Mouse (Mus musculus): ENCODE data around the gene Otop2. TPM values are rescaled to one million over a fixed set of nuclear protein-coding genes. Genes with fewer than 3 reads are reported as not detected.
A peak's percentile ranks its signal among the peaks of the same experiment; 100 is the strongest.

Otop2 gene
- polyA plus RNA-seq, 2 experiments = not detected

DNA sequence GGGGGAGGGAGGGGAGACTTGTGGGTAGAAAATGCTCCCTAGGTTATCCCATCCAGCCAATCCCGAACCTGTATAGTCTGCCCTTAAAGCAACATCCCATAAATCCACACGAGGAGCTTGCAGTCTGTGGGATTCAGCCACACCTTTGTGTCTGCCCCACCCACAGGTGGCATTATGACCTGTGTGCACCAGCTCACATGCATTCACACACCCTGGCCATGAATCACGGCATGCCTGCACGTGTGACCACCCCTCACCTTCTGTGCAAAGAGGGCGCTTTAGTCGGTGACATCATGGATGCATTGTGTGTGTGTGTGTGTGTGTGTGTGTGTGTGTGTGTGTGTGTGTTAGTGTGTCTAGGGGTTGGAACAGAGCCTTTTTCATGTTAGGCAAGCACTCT is 34.9 kb downstream of the Otop2 start:
- no peak for DNase-seq (ENCODE audit: low read depth in 3 of 3, low spot score in 3 of 3)
- H3K27me3 ChIP-seq (ENCODE audit: control insufficient read depth, insufficient read depth, low read length) = peaks cover 5% of the 10 kb centered on the region; the same call in 1 of the 2 replicates
- TF ChIP-seq CTCF (IDR thresholded peaks at IDR 0.05; ENCODE audit: low read depth) (no peak), EP300 (IDR thresholded peaks at IDR 0.05; ENCODE audit: low read depth) (no peak)
- H3K27ac ChIP-seq = no peak overlapping the region
- H3K4me3 ChIP-seq (ENCODE audit: insufficient read depth in 1 of 2, low read depth in 2 of 2, low read length in 2 of 2) = no peak overlapping the region
- WGBS (ENCODE audit: insufficient replicate concordance) = 50% methylated on average over 6 of the region's 6 CpGs
- no peaks in the 10 kb centered on the region for H3K36me3 ChIP-seq (replicated peaks; ENCODE audit: control insufficient read depth, insufficient read depth, low read depth)
- no peak overlapping the region for H3K9ac ChIP-seq (replicated peaks)
- ATAC-seq (ENCODE audit: insufficient read depth) = no peak
- H3K4me2 ChIP-seq (ENCODE audit: low read depth) = no peak overlapping the region
- no peaks in the 10 kb centered on the region for H3K9me3 ChIP-seq (ENCODE audit: control insufficient read depth, low read length)
- no peaks in the 10 kb centered on the region for H3K4me1 ChIP-seq (replicated peaks; ENCODE audit: control insufficient read depth in 2 of 2, insufficient read depth in 2 of 2, low read length in 1 of 2)

DNA sequence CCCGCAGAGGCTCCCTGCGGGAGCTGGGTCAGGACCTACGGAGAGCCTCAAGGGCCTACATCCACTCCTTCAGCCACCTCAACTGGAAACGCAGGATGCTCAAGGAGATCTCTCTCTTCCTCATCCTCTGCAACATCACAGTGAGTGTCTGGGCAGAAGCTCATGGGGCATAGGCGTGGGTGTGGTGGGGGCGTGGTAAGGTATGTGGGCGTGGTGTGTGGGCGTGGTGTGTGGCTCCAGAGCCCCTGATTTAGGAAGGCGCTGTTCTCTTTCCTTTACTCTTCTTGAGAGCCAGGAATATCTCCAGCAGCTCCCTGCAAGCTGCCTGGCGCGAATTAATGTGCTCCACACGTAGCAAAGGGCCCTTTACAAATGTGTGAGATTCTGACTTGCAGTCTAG is 38.0 kb downstream of the Otop2 start:
- peaks cover 5% of the 10 kb centered on the region; the same call in 1 of the 2 replicates for H3K27me3 ChIP-seq (ENCODE audit: control insufficient read depth, insufficient read depth, low read length)
- H3K4me2 ChIP-seq (ENCODE audit: low read depth) = no peak overlapping the region
- no peak overlapping the region for H3K9ac ChIP-seq (replicated peaks)
- no peaks in the 10 kb centered on the region for H3K9me3 ChIP-seq (ENCODE audit: control insufficient read depth, low read length)
- H3K4me3 ChIP-seq (ENCODE audit: insufficient read depth in 1 of 2, low read depth in 2 of 2, low read length in 2 of 2) = no peak overlapping the region
- no peak for TF ChIP-seq EP300 (IDR thresholded peaks at IDR 0.05; ENCODE audit: low read depth)
- TF ChIP-seq CTCF (IDR thresholded peaks at IDR 0.05; ENCODE audit: low read depth) = no peak
- no peak for ATAC-seq (ENCODE audit: insufficient read depth)
- 10% methylated on average over 12 of the region's 12 CpGs for WGBS (ENCODE audit: insufficient replicate concordance)
- H3K27ac ChIP-seq = no peak overlapping the region
- DNase-seq (ENCODE audit: low read depth in 3 of 3, low spot score in 3 of 3) = no peak
- H3K4me1 ChIP-seq (replicated peaks; ENCODE audit: control insufficient read depth in 2 of 2, insufficient read depth in 2 of 2, low read length in 1 of 2) = no peaks in the 10 kb centered on the region
- no peaks in the 10 kb centered on the region for H3K36me3 ChIP-seq (replicated peaks; ENCODE audit: control insufficient read depth, insufficient read depth, low read depth)

DNA sequence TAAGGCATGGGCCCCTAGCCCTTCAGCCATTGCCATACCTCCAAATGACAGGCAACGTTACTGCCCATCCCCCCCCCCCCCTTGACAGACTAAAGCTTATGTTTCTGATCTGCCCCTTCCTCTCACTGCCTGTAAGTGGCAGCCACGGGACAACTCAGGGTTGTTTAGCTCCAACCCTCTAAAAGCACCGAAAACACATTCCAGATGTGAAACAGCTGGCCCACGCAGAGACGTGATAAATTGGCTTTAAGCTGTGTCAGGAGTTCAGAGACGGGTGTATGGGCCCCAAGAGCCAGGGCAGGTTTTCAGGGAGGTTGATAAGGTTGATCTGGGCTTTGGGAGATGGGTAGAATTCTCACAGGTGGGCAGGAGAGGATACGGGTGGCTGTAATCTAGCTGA is 38.6 kb downstream of the Otop2 start:
- no peak for ATAC-seq (ENCODE audit: insufficient read depth)

DNA sequence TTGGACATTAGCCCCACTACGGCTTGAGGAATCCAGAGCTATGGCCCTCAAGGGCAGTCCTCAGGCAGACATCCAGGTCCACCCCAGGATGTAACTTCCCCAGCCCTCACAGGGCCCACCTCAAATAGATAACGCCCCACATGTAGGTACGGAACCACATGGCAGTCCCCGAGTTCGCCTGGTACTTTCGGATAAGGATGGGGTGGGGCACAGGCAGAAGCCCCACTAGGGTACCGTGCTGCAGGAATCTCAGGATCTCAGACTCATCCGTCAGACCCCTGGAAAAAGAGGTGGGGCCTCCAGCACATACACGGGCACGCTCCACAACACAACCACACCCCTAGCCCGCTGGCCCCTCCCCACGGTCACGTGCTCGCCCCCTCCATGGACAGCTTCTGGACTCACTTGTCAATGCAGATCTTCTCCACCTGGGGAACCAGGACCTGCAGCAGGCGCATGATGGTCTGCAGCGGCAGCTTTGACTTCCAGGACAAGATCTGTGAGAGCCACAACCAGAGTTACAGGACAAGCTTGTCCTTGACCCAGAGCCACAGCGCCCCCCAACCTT is 41.8 kb downstream of the Otop2 start:
- 34% methylated on average over 17 of the region's 17 CpGs for WGBS (ENCODE audit: insufficient replicate concordance)
- Histone ChIP-seq H3K4me2 (ENCODE audit: low read depth) (no peak overlapping the region), H3K4me3 (ENCODE audit: insufficient read depth in 1 of 2, low read depth in 2 of 2, low read length in 2 of 2) (no peak overlapping the region)

More for the DNA sequence above, 38.6 kb downstream of the Otop2 start:
- no peak overlapping the region for H3K27ac ChIP-seq
- H3K36me3 ChIP-seq (replicated peaks; ENCODE audit: control insufficient read depth, insufficient read depth, low read depth) = no peaks in the 10 kb centered on the region
- H3K27me3 ChIP-seq (ENCODE audit: control insufficient read depth, insufficient read depth, low read length) = peaks cover 5% of the 10 kb centered on the region; the same call in 1 of the 2 replicates
- H3K4me2 ChIP-seq (ENCODE audit: low read depth) = no peak overlapping the region
- H3K4me3 ChIP-seq (ENCODE audit: insufficient read depth in 1 of 2, low read depth in 2 of 2, low read length in 2 of 2) = no peak overlapping the region
- H3K4me1 ChIP-seq (replicated peaks; ENCODE audit: control insufficient read depth in 2 of 2, insufficient read depth in 2 of 2, low read length in 1 of 2) = no peaks in the 10 kb centered on the region
- no peak overlapping the region for H3K9ac ChIP-seq (replicated peaks)
- TF ChIP-seq EP300 (IDR thresholded peaks at IDR 0.05; ENCODE audit: low read depth) = no peak
- no peak for TF ChIP-seq CTCF (IDR thresholded peaks at IDR 0.05; ENCODE audit: low read depth)
- WGBS (ENCODE audit: insufficient replicate concordance) = 33% methylated on average over 7 of the region's 7 CpGs
- DNase-seq (ENCODE audit: low read depth in 3 of 3, low spot score in 3 of 3) = no peak
- H3K9me3 ChIP-seq (ENCODE audit: control insufficient read depth, low read length) = no peaks in the 10 kb centered on the region

DNA sequence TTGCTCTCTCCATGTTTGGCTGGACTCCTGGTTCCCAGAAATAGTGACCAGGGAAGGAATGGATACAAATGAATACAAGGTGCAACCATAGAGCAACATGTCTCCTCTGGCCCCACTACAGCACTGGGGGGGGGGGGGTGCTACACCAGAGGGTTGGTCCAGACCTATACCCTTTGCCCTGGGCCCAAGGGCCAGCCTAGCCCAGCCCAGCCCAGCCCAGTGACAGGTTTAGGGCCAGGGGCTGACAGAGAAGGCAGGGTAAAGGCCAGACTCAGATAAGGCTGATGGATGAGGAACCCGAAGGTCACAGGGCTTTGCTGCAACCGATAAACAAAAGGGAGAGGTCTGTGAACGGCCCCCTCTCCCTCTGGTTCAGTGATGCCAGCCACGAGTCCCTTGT is 43.0 kb downstream of the Otop2 start:
- Histone ChIP-seq H3K4me2 (ENCODE audit: low read depth) (no peak overlapping the region), H3K4me3 (ENCODE audit: insufficient read depth in 1 of 2, low read depth in 2 of 2, low read length in 2 of 2) (no peak overlapping the region), H3K27me3 (ENCODE audit: control insufficient read depth, insufficient read depth, low read length) (no peaks in the 10 kb centered on the region; the same call in 1 of the 2 replicates), H3K36me3 (replicated peaks; ENCODE audit: control insufficient read depth, insufficient read depth, low read depth) (no peaks in the 10 kb centered on the region), H3K9me3 (ENCODE audit: control insufficient read depth, low read length) (no peaks in the 10 kb centered on the region), H3K9ac (replicated peaks) (no peak overlapping the region), H3K4me1 (replicated peaks; ENCODE audit: control insufficient read depth in 2 of 2, insufficient read depth in 2 of 2, low read length in 1 of 2) (no peaks in the 10 kb centered on the region), H3K27ac (no peak overlapping the region)
- TF ChIP-seq CTCF (IDR thresholded peaks at IDR 0.05; ENCODE audit: low read depth) = no peak
- 9% methylated on average over 4 of the region's 4 CpGs for WGBS (ENCODE audit: insufficient replicate concordance)
- ATAC-seq (ENCODE audit: insufficient read depth) = no peak
- DNase-seq (ENCODE audit: low read depth in 3 of 3, low spot score in 3 of 3) = no peak

More for the DNA sequence above, 41.8 kb downstream of the Otop2 start:
- Histone ChIP-seq H3K27me3 (ENCODE audit: control insufficient read depth, insufficient read depth, low read length) (peaks cover 5% of the 10 kb centered on the region; the same call in 1 of the 2 replicates), H3K9ac (replicated peaks) (no peak overlapping the region), H3K27ac (no peak overlapping the region), H3K4me1 (replicated peaks; ENCODE audit: control insufficient read depth in 2 of 2, insufficient read depth in 2 of 2, low read length in 1 of 2) (no peaks in the 10 kb centered on the region), H3K9me3 (ENCODE audit: control insufficient read depth, low read length) (no peaks in the 10 kb centered on the region), H3K36me3 (replicated peaks; ENCODE audit: control insufficient read depth, insufficient read depth, low read depth) (no peaks in the 10 kb centered on the region)
- peak; percentile 37; the same call in 1 of the 2 replicates for ATAC-seq (ENCODE audit: insufficient read depth)
- DNase-seq (ENCODE audit: low read depth in 3 of 3, low spot score in 3 of 3) = no peak
- TF ChIP-seq EP300 (IDR thresholded peaks at IDR 0.05; ENCODE audit: low read depth) (no peak), CTCF (IDR thresholded peaks at IDR 0.05; ENCODE audit: low read depth) (no peak)
